Mouse (Mus musculus) hindbrain, postnatal 0 days (tissue): Measurements from ENCODE around the gene Acvr2b. TPM values are rescaled to one million over a fixed set of nuclear protein-coding genes. Genes with fewer than 3 reads are reported as not detected.

Source experiments
- ATAC-seq: fragments of 200-750 bp; cut with Nextera tagmentation; 2 replicates; pipeline ENCODE4 v1.8.0; 2017; ENCODE audit warnings: mild to moderate bottlenecking, moderate TSS enrichment, moderate library complexity
- DNase-seq: peaks from one replicate; pipeline ENCODE4 v3.0.0-alpha.2; 2015; ENCODE audit warnings: low spot score
- H3K27ac ChIP-seq: fragments of 300-500 bp; sonication (generic); 2 replicates; pipeline ENCODE4 v1.5.1; 2014; ENCODE audit warnings: mild to moderate bottlenecking
- H3K27me3 ChIP-seq: fragments of 300-500 bp; sonication (generic); 2 replicates; pipeline ENCODE4 v1.6.1; 2014; ENCODE audit warnings: low read length, mixed read lengths; ENCODE audit not compliant: insufficient read depth
- H3K36me3 ChIP-seq: fragments of 300-500 bp; sonication (generic); 2 replicates; pipeline ENCODE4 v1.6.1; 2014; ENCODE audit warnings: low read length, mixed read lengths; ENCODE audit not compliant: insufficient read depth
- H3K4me1 ChIP-seq: fragments of 300-500 bp; sonication (generic); 2 replicates; pipeline ENCODE4 v1.6.1; 2014; ENCODE audit warnings: antibody characterized with exemption, low read length, mixed read lengths; ENCODE audit not compliant: insufficient read depth
- H3K4me2 ChIP-seq: fragments of 300-500 bp; sonication (generic); 2 replicates; pipeline ENCODE4 v1.6.1; 2014; ENCODE audit warnings: low read depth, mild to moderate bottlenecking, low read length, moderate library complexity, mixed read lengths
- H3K4me3 ChIP-seq: fragments of 300-500 bp; sonication (generic); 2 replicates; pipeline ENCODE4 v1.5.1; 2014; ENCODE audit warnings: low read length
- H3K9ac ChIP-seq: fragments of 300-500 bp; sonication (generic); replicated peaks from 2 replicates; pipeline ENCODE4 v1.6.1; 2014; ENCODE audit warnings: mild to moderate bottlenecking, low read length, moderate library complexity, mixed read lengths
- H3K9me3 ChIP-seq: fragments of 300-500 bp; sonication (generic); 2 replicates; pipeline ENCODE4 v1.6.1; 2016; ENCODE audit warnings: low read length, mixed read lengths
- CTCF ChIP-seq: IDR thresholded peaks from 2 replicates; pipeline ENCODE4 v1.5.1; 2016; ENCODE audit warnings: antibody characterized with exemption, control low read depth, low read depth
- WGBS: fragments of 180-500 bp; shearing (Covaris S2); extraction: QIAGEN DNeasy Blood & Tissue Kit; methylation state at CpG from one replicate; pipeline ENCODE4 v1.1.7; 2014; 5-methylcytosine and 5-hydroxymethylcytosine counted together
- polyA plus RNA-seq: library from polyadenylated mRNA; unstranded; fragments of >200 nt; fragmentation: Nextera tagmentation; extraction: Ambion mirVana; gene quantifications from 2 replicates; pipeline ENCODE4 v1.2.1, GENCODE M21; 2015
- total RNA-seq: library from RNA; depleted of rRNA; stranded (reverse); fragments of >200 nt; gene quantifications from 2 replicates; pipeline ENCODE4 v1.2.3, GENCODE M21; 2014

Acvr2b gene
- total and polyA plus RNA-seq, 2 experiments from 2014 or later, result 24.3 to 28.2 TPM

- Histone ChIP-seq H3K27ac (peak within 1 kb of the TSS; percentile 81), H3K36me3 (peaks cover 21% of the 10 kb centered on the region), H3K4me1 (peaks cover 5% of the 10 kb centered on the region; the same call in 1 of the 2 replicates), H3K9me3 (no peaks in the 10 kb centered on the region), H3K27me3 (no peaks in the 10 kb centered on the region), H3K4me3 (peak within 1 kb of the TSS; percentile 71), H3K4me2 (peak within 1 kb of the TSS; percentile 71), H3K9ac (peak within 1 kb of the TSS; percentile 71)
- DNase-seq (peak; percentile 99), ATAC-seq (peak; percentile 96)
- TF ChIP-seq CTCF, result peak; percentile 91
- under 1% methylated on average over 51 of the region's 52 CpGs for WGBS
Observed at GRCm38 (mm10) chr9:119444738-119445429, 43.0 kb downstream of the Acvr2b start, which contains the start of gene Exog. Gene Exog (plus strand): TSS chr9:119444943.

- peak overlapping the region; percentile 71 for H3K4me3 ChIP-seq
- DNase-seq (no peak), ATAC-seq (no peak)
- H3K36me3 ChIP-seq, result peaks cover 28% of the 10 kb centered on the region
- H3K9me3 ChIP-seq, result no peaks in the 10 kb centered on the region
- H3K9ac ChIP-seq, result peak overlapping the region; percentile 71
- H3K27ac ChIP-seq, result no peak overlapping the region
- peak overlapping the region; percentile 71 for H3K4me2 ChIP-seq
- WGBS, result 30% methylated on average over 6 of the region's 6 CpGs
- no peaks in the 10 kb centered on the region for H3K27me3 ChIP-seq
- peaks cover 5% of the 10 kb centered on the region; the same call in 1 of the 2 replicates for H3K4me1 ChIP-seq
- TF ChIP-seq CTCF, result no peak
Observed at GRCm38 (mm10) chr9:119445737-119446136, 43.8 kb downstream of the Acvr2b start.

GRCm38 (mm10) chr9:119455967-119456366 is 54.0 kb downstream of the Acvr2b start:
- no peak for TF ChIP-seq CTCF
- Histone ChIP-seq H3K27me3 (no peaks in the 10 kb centered on the region), H3K4me1 (no peaks in the 10 kb centered on the region), H3K27ac (no peak overlapping the region), H3K4me3 (no peak overlapping the region), H3K36me3 (peaks cover 16% of the 10 kb centered on the region), H3K9ac (no peak overlapping the region), H3K4me2 (no peak overlapping the region), H3K9me3 (no peaks in the 10 kb centered on the region)
- DNase-seq (no peak), ATAC-seq (no peak)
- WGBS, result 91% methylated on average over 14 of the region's 14 CpGs

- H3K4me2 ChIP-seq, result no peak overlapping the region
- DNase-seq, result no peak
- H3K36me3 ChIP-seq, result peaks cover 8% of the 10 kb centered on the region; the same call in 1 of the 2 replicates
- H3K4me3 ChIP-seq, result no peak overlapping the region
- ATAC-seq, result no peak
- TF ChIP-seq CTCF, result no peak
- no peaks in the 10 kb centered on the region for H3K9me3 ChIP-seq
- H3K9ac ChIP-seq, result no peak overlapping the region
- 86% methylated on average over 14 of the region's 14 CpGs for WGBS
- no peaks in the 10 kb centered on the region for H3K4me1 ChIP-seq
- H3K27ac ChIP-seq, result no peak overlapping the region
- no peaks in the 10 kb centered on the region for H3K27me3 ChIP-seq
Observed at GRCm38 (mm10) chr9:119457122-119457521, 55.2 kb downstream of the Acvr2b start.

DNA sequence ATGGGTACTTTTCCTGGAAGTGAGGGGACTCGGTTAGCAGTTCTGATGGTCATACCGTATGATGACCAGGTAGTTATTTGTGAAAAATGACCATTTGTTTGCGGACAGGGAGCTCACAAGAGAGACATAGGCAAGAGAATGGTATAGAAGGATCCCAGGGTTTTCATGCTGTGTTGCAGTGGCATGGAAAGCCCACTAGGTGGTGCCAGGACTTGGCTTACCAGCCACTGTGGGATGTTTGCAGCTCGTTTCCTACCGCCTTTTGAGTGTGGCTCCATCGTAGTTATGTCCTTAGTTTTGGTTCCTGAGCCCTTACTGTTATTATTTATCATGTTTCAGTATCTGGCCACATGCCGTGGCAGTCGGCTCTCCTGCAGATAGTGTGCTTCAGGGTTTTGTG is 58.5 kb downstream of the Acvr2b start:
- DNase-seq, result peak; percentile 86

DNA sequence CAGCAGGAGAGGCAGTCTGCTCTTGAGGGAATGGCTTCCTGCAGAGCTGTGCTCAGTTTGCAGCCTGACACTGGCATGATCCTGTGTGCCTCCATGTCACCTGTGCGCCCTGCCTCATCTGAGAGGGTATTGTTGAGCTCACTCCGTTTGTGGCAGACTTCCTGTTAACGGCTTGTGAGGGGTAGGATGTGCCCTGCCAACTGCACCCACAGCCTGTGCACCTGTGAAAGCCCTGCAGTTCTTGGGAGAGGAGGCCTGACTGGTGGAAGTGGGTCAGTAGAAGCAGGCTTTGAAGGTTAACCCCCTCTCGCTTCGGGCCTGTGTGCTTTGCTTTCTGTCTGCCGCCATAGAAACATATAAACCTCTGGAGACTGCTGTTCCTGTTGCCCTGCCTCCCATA is 63.1 kb downstream of the Acvr2b start:
- no peak overlapping the region for H3K4me3 ChIP-seq
- H3K4me2 ChIP-seq, result no peak overlapping the region
- no peak for TF ChIP-seq CTCF
- H3K4me1 ChIP-seq, result no peaks in the 10 kb centered on the region
- no peak overlapping the region for H3K27ac ChIP-seq
- no peak for ATAC-seq
- H3K9me3 ChIP-seq, result no peaks in the 10 kb centered on the region
- WGBS, result 70% methylated on average over 6 of the region's 6 CpGs
- DNase-seq, result no peak
- H3K27me3 ChIP-seq, result no peaks in the 10 kb centered on the region
- peaks cover 25% of the 10 kb centered on the region for H3K36me3 ChIP-seq
- no peak overlapping the region for H3K9ac ChIP-seq

More for the DNA sequence above, 58.5 kb downstream of the Acvr2b start:
- Histone ChIP-seq H3K9me3 (no peaks in the 10 kb centered on the region), H3K4me3 (no peak overlapping the region), H3K27me3 (no peaks in the 10 kb centered on the region), H3K27ac (no peak overlapping the region), H3K4me2 (no peak overlapping the region), H3K36me3 (peaks cover 25% of the 10 kb centered on the region), H3K4me1 (no peaks in the 10 kb centered on the region), H3K9ac (no peak overlapping the region)
- peak; percentile 98 for TF ChIP-seq CTCF
- WGBS, result 43% methylated on average over 8 of the region's 8 CpGs
- peak; percentile 50 for ATAC-seq

DNA sequence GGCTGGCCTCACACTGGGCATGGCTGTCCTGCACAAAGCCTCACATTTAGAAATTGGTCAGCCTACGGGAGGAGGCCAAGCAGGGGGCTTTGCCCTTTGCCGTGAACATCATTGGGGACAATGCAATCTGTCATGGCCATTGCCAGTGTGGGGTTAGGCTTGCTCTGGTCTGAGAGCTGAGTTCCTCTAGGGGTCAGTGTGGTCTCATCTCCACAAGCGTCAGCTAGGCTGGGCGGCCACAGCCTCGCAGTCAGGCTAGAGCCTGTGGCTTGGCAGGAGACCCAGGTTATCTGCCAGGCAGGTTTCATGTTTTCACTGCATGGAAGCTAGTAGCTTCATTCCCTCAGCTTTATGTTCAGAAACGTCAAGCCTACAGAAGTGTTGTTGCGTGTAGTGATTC is 63.7 kb downstream of the Acvr2b start:
- Histone ChIP-seq H3K27ac (no peak overlapping the region), H3K9ac (no peak overlapping the region), H3K4me1 (no peaks in the 10 kb centered on the region), H3K4me2 (no peak overlapping the region), H3K4me3 (no peak overlapping the region), H3K9me3 (no peaks in the 10 kb centered on the region), H3K27me3 (no peaks in the 10 kb centered on the region), H3K36me3 (peaks cover 25% of the 10 kb centered on the region)
- peak; percentile 87 for ATAC-seq
- DNase-seq, result peak; percentile 83
- peak; percentile 82 for TF ChIP-seq CTCF
- 37% methylated on average over 7 of the region's 7 CpGs for WGBS
